Mouse (Mus musculus) limb, embryonic 14.5 days (tissue): ENCODE results near the gene Glg1. TPM values are rescaled to one million over a fixed set of nuclear protein-coding genes. Genes with fewer than 3 reads are reported as not detected.
A peak's percentile ranks its signal among the peaks of the same experiment; 100 is the strongest.
"Not testable (repeated sequence)": the region's sequence is repeated elsewhere in the genome, so short reads cannot be mapped to it uniquely, and the experiment has no call there.

Experiments used
- ATAC-seq: fragments of 200-750 bp; cut with Nextera tagmentation; 2 replicates; pipeline ENCODE4 v1.8.0; 2017; ENCODE audit warnings: low read depth, moderate number of reproducible peaks, moderate TSS enrichment; ENCODE audit not compliant: low FRiP score
- DNase-seq: peaks from one replicate; pipeline ENCODE4 v3.0.0-alpha.2; 2015; ENCODE audit warnings: low spot score
- H3K27ac ChIP-seq: fragments of 300-500 bp; sonication (generic); replicated peaks from 2 replicates; pipeline ENCODE4 v1.5.1; 2014; ENCODE audit warnings: low read depth, mild to moderate bottlenecking, low read length, moderate library complexity, mixed read lengths
- H3K27me3 ChIP-seq: fragments of 300-500 bp; sonication (generic); 2 replicates; pipeline ENCODE4 v1.6.1; 2014; ENCODE audit warnings: low read length, mixed read lengths; ENCODE audit not compliant: control insufficient read depth, insufficient read depth
- H3K36me3 ChIP-seq: fragments of 300-500 bp; sonication (generic); 2 replicates; pipeline ENCODE4 v1.6.1; 2014; ENCODE audit warnings: mild to moderate bottlenecking, low read length, moderate library complexity, mixed read lengths; ENCODE audit not compliant: control insufficient read depth, insufficient read depth
- H3K4me1 ChIP-seq: fragments of 300-500 bp; sonication (generic); 2 replicates; pipeline ENCODE4 v1.6.1; 2014; ENCODE audit warnings: antibody characterized with exemption, low read length, mixed read lengths; ENCODE audit not compliant: control insufficient read depth, insufficient read depth
- H3K4me2 ChIP-seq: fragments of 300-500 bp; sonication (generic); replicated peaks from 2 replicates; pipeline ENCODE4 v1.6.1; 2014; ENCODE audit warnings: low read depth, mild to moderate bottlenecking, low read length, moderate library complexity; ENCODE audit not compliant: severe bottlenecking
- H3K4me3 ChIP-seq: fragments of 300-500 bp; sonication (generic); replicated peaks from 2 replicates; pipeline ENCODE4 v1.5.1; 2014; ENCODE audit warnings: low read length
- H3K9ac ChIP-seq: fragments of 300-500 bp; sonication (generic); 2 replicates; pipeline ENCODE4 v1.6.1; 2014; ENCODE audit warnings: mild to moderate bottlenecking, low read depth, low read length, moderate library complexity; ENCODE audit not compliant: severe bottlenecking
- H3K9me3 ChIP-seq: fragments of 300-500 bp; sonication (generic); 2 replicates; pipeline ENCODE4 v1.6.1; 2016; ENCODE audit warnings: low read length; ENCODE audit not compliant: control insufficient read depth
- POLR2A ChIP-seq: fragments of 200-500 bp; IDR thresholded peaks from 2 replicates; pipeline ENCODE4 v1.8.0; 2012; ENCODE audit warnings: inconsistent platforms, mild to moderate bottlenecking, moderate library complexity, borderline replicate concordance; ENCODE audit not compliant: insufficient read depth, insufficient read length; ENCODE audit errors: extremely low read depth
- WGBS: fragments of 180-500 bp; shearing (Covaris S2); extraction: QIAGEN DNeasy Blood & Tissue Kit; methylation state at CpG from one replicate; pipeline ENCODE4 v1.1.7; 2014; 5-methylcytosine and 5-hydroxymethylcytosine counted together
- polyA plus RNA-seq, 2 experiments: library from polyadenylated mRNA; depleted of rRNA in 1 of 2; stranded (reverse) in 1 of 2; unstranded in 1 of 2; fragments of >200 nt; fragmentation: Nextera tagmentation in 1 of 2; extraction: Ambion mirVana in 1 of 2; gene quantifications; 2 replicates each; pipeline versions ENCODE4 v1.2.1 to v1.2.3; 2012 to 2014

Gene Glg1
- polyA plus RNA-seq, 2 experiments: 59.9 to 106 TPM

- peaks cover 83% of the 10 kb centered on the region for H3K36me3 ChIP-seq
- H3K27ac ChIP-seq: no peak overlapping the region
- TF ChIP-seq POLR2A: no peak
These were observed 73.5 kb downstream of the Glg1 start for GRCm38 (mm10) chr8:111185472-111185947.

GRCm38 (mm10) chr8:111171661-111172060 lies 87.4 kb downstream of the Glg1 start:
- H3K27me3 ChIP-seq: no peaks in the 10 kb centered on the region
- peaks cover 91% of the 10 kb centered on the region for H3K36me3 ChIP-seq
- H3K9me3 ChIP-seq: no peaks in the 10 kb centered on the region
- DNase-seq (no peak), ATAC-seq (no peak)
- no peak overlapping the region for H3K4me3 ChIP-seq
- no peak overlapping the region for H3K9ac ChIP-seq
- no peak for TF ChIP-seq POLR2A
- H3K4me1 ChIP-seq: no peaks in the 10 kb centered on the region
- no peak overlapping the region for H3K27ac ChIP-seq
- H3K4me2 ChIP-seq: no peak overlapping the region
- 66% methylated on average over 5 of the region's 5 CpGs for WGBS

More at GRCm38 (mm10) chr8:111185472-111185947, 73.5 kb downstream of the Glg1 start:
- Histone ChIP-seq H3K9me3 (no peaks in the 10 kb centered on the region), H3K27me3 (no peaks in the 10 kb centered on the region), H3K4me2 (no peak overlapping the region), H3K4me1 (no peaks in the 10 kb centered on the region), H3K4me3 (no peak overlapping the region), H3K9ac (no peak overlapping the region)
- 87% methylated on average over 4 of the region's 4 CpGs for WGBS
- ATAC-seq (no peak), DNase-seq (no peak)

GRCm38 (mm10) chr8:111157617-111158016 lies 101.4 kb downstream of the Glg1 start:
- H3K27ac ChIP-seq: no peak overlapping the region
- DNase-seq: no peak
- peaks cover 92% of the 10 kb centered on the region for H3K36me3 ChIP-seq
- TF ChIP-seq POLR2A: no peak
- no peaks in the 10 kb centered on the region for H3K4me1 ChIP-seq
- WGBS: 50% methylated on average over 14 of the region's 14 CpGs
- no peak; the same call in 1 of the 2 replicates for ATAC-seq
- no peak overlapping the region for H3K4me3 ChIP-seq
- no peak overlapping the region for H3K9ac ChIP-seq
- no peaks in the 10 kb centered on the region for H3K9me3 ChIP-seq
- H3K4me2 ChIP-seq: no peak overlapping the region
- no peaks in the 10 kb centered on the region for H3K27me3 ChIP-seq

GRCm38 (mm10) chr8:111155721-111156436 lies 103.1 kb downstream of the Glg1 start:
- Histone ChIP-seq H3K9me3 (no peaks in the 10 kb centered on the region), H3K27ac (no peak overlapping the region), H3K27me3 (no peaks in the 10 kb centered on the region), H3K36me3 (peaks cover 76% of the 10 kb centered on the region), H3K4me1 (no peaks in the 10 kb centered on the region), H3K9ac (no peak overlapping the region), H3K4me3 (no peak overlapping the region), H3K4me2 (no peak overlapping the region)
- DNase-seq (no peak), ATAC-seq (no peak)
- 94% methylated on average over 8 of the region's 8 CpGs for WGBS
- no peak for TF ChIP-seq POLR2A

GRCm38 (mm10) chr8:111145460-111146012 lies 113.5 kb downstream of the Glg1 start:
- Histone ChIP-seq H3K4me3 (peak overlapping the region; percentile 64), H3K9ac (peak overlapping the region; percentile 58), H3K4me2 (peak overlapping the region; percentile 85)
- WGBS: under 1% methylated on average over 39 of the region's 74 CpGs
- ATAC-seq (peak; percentile 93), DNase-seq (peak; percentile 90)
- H3K9me3 ChIP-seq, H3K27me3 ChIP-seq, H3K27ac ChIP-seq, H3K4me1 ChIP-seq, H3K36me3 ChIP-seq: not testable (repeated sequence)

GRCm38 (mm10) chr8:111144901-111145459 lies 114.0 kb downstream of the Glg1 start:
- not testable (repeated sequence) for H3K9me3 ChIP-seq, H3K36me3 ChIP-seq, H3K27ac ChIP-seq, DNase-seq, ATAC-seq, H3K4me1 ChIP-seq, H3K27me3 ChIP-seq
- H3K4me3 ChIP-seq: peak overlapping the region; percentile 64
- H3K4me2 ChIP-seq: peak overlapping the region; percentile 85
- H3K9ac ChIP-seq: peak overlapping the region; percentile 58
- WGBS: under 1% methylated on average over 17 of the region's 63 CpGs
